Mouse (Mus musculus) liver, postnatal 0 days (tissue): Measurements from ENCODE around the gene Mef2a. TPM values are rescaled to one million over a fixed set of nuclear protein-coding genes. Genes with fewer than 3 reads are reported as not detected.

Experiments
- ATAC-seq: fragments of 200-750 bp; cut with Nextera tagmentation; 2 replicates; pipeline ENCODE4 v1.8.0; 2017; ENCODE audit warnings: mild to moderate bottlenecking, moderate library complexity
- DNase-seq: peaks from one replicate; pipeline ENCODE4 v3.0.0-alpha.2; 2016
- H3K27ac ChIP-seq: fragments of 300-500 bp; sonication (generic); 2 replicates; pipeline ENCODE4 v1.5.1; 2014; ENCODE audit warnings: antibody characterized with exemption, moderate library complexity, mild to moderate bottlenecking, low read depth
- H3K27me3 ChIP-seq: fragments of 300-500 bp; sonication (generic); 2 replicates; pipeline ENCODE4 v1.6.1; 2014; ENCODE audit warnings: low read length, control low read depth, mixed read lengths; ENCODE audit not compliant: insufficient read depth
- H3K36me3 ChIP-seq: fragments of 300-500 bp; sonication (generic); replicated peaks from 2 replicates; pipeline ENCODE4 v1.6.1; 2014; ENCODE audit warnings: mild to moderate bottlenecking, control low read depth, low read length, moderate library complexity, mixed read lengths; ENCODE audit not compliant: insufficient read depth
- H3K4me1 ChIP-seq: fragments of 300-500 bp; sonication (generic); 2 replicates; pipeline ENCODE4 v1.6.1; 2014; ENCODE audit warnings: antibody characterized with exemption, mild to moderate bottlenecking, control low read depth; ENCODE audit not compliant: insufficient read depth
- H3K4me2 ChIP-seq: fragments of 300-500 bp; sonication (generic); 2 replicates; pipeline ENCODE4 v1.6.1; 2014; ENCODE audit warnings: low read depth, mild to moderate bottlenecking, low read length, moderate library complexity, mixed read lengths
- H3K4me3 ChIP-seq: fragments of 300-500 bp; sonication (generic); 2 replicates; pipeline ENCODE4 v1.5.1; 2014; ENCODE audit warnings: low read depth, low read length
- H3K9ac ChIP-seq: fragments of 300-500 bp; sonication (generic); replicated peaks from 2 replicates; pipeline ENCODE4 v1.6.1; 2014; ENCODE audit warnings: mild to moderate bottlenecking, moderate library complexity
- H3K9me3 ChIP-seq: fragments of 300-500 bp; sonication (generic); 2 replicates; pipeline ENCODE4 v1.6.1; 2016; ENCODE audit warnings: mild to moderate bottlenecking, control low read depth, low read length, mixed read lengths
- CTCF ChIP-seq: sonication (generic); IDR thresholded peaks from 2 replicates; pipeline ENCODE4 v1.5.1; 2016; ENCODE audit warnings: antibody characterized with exemption, low read depth
- EP300 ChIP-seq: IDR thresholded peaks from 2 replicates; pipeline ENCODE4 v1.6.1; 2016; ENCODE audit warnings: antibody characterized with exemption, low read depth, mild to moderate bottlenecking
- WGBS: fragments of 180-500 bp; shearing (Covaris S2); extraction: QIAGEN DNeasy Blood & Tissue Kit; methylation state at CpG from one replicate; pipeline ENCODE4 v1.1.7; 2014; ENCODE audit not compliant: insufficient replicate concordance; 5-methylcytosine and 5-hydroxymethylcytosine counted together
- polyA plus RNA-seq: library from polyadenylated mRNA; unstranded; fragments of >200 nt; fragmentation: Nextera tagmentation; extraction: Ambion mirVana; gene quantifications from 2 replicates; pipeline ENCODE4 v1.2.1, GENCODE M21; 2015

The Mef2a gene
- polyA plus RNA-seq, 1 experiment from 2014 or later = 10.7 TPM

GRCm38 (mm10) chr7:67245255-67245654 is 127.4 kb downstream of the Mef2a start:
- no peak overlapping the region for H3K9ac ChIP-seq
- H3K4me1 ChIP-seq = no peaks in the 10 kb centered on the region
- TF ChIP-seq EP300 (peak; percentile 72; the same call in 1 of the 2 replicates), CTCF (no peak)
- no peak overlapping the region for H3K27ac ChIP-seq
- H3K36me3 ChIP-seq = peaks cover 15% of the 10 kb centered on the region
- no peak overlapping the region for H3K4me2 ChIP-seq
- no peaks in the 10 kb centered on the region for H3K9me3 ChIP-seq
- WGBS = 50% methylated on average over 1 of the region's 1 CpGs
- no peak for ATAC-seq
- no peaks in the 10 kb centered on the region for H3K27me3 ChIP-seq
- no peak overlapping the region for H3K4me3 ChIP-seq
- DNase-seq = no peak

DNA sequence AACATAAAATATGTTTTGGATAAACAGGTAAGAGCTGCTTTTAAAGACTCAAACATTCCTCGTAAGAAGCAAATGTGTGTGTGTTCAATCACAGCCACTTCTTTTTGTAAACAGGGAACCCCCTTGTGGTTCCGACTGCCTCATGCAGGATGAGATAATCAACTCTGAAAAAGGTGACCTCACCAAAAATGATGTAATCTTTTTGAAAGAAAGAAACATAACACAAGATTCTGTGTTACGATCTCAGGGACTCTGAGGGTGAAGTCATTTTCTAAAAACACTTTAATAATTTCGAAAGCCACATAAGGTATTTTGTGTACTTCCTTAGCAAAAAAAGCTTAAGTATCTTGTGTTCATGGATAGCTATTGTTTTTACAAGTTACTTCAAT is 128.8 kb downstream of the Mef2a start:
- Histone ChIP-seq H3K4me2 (no peak overlapping the region), H3K4me1 (no peaks in the 10 kb centered on the region), H3K9me3 (no peaks in the 10 kb centered on the region), H3K36me3 (peaks cover 15% of the 10 kb centered on the region), H3K9ac (no peak overlapping the region), H3K4me3 (no peak overlapping the region), H3K27ac (no peak overlapping the region; the same call in 1 of the 2 replicates), H3K27me3 (no peaks in the 10 kb centered on the region)
- peak; percentile 9; the same call in 1 of the 2 replicates for TF ChIP-seq CTCF
- no peak for TF ChIP-seq EP300
- ATAC-seq (0 out of 2 replicates have a peak, but pooled peaks have one; percentile 41), DNase-seq (no peak)
- 38% methylated on average over 4 of the region's 4 CpGs for WGBS

- Histone ChIP-seq H3K27ac (no peak overlapping the region; the same call in 1 of the 2 replicates), H3K4me3 (no peak overlapping the region), H3K36me3 (peaks cover 15% of the 10 kb centered on the region), H3K4me2 (no peak overlapping the region), H3K9ac (no peak overlapping the region), H3K9me3 (no peaks in the 10 kb centered on the region), H3K27me3 (no peaks in the 10 kb centered on the region), H3K4me1 (no peaks in the 10 kb centered on the region)
- 62% methylated on average over 2 of the region's 2 CpGs for WGBS
- TF ChIP-seq EP300 (no peak), CTCF (peak; percentile 73)
- DNase-seq (no peak), ATAC-seq (peak; percentile 35; the same call in 1 of the 2 replicates)
Observed at GRCm38 (mm10) chr7:67243121-67243893, 129.4 kb downstream of the Mef2a start.

DNA sequence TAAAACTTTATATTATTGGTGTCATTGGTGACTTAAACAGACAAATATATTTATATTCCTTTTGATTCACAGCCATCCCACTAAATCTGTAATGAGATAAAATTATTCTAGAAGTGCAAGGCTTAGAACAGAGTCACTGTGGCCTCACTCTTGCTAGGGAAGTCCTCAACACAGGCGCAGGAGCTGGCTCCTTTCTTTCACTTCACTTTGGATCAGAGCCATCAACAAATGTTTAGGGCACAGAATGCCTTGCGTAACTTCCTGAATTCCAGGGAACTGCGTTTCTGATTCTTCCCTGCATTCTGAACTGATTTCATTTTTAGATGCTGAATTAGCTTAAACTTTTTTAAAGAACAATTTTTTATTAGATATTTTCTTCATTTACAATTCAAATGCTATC is 130.7 kb downstream of the Mef2a start:
- no peak for TF ChIP-seq CTCF
- no peak for TF ChIP-seq EP300
- Histone ChIP-seq H3K36me3 (peaks cover 12% of the 10 kb centered on the region), H3K27me3 (no peaks in the 10 kb centered on the region), H3K9ac (no peak overlapping the region), H3K4me2 (no peak overlapping the region), H3K9me3 (no peaks in the 10 kb centered on the region), H3K4me3 (no peak overlapping the region), H3K27ac (no peak overlapping the region), H3K4me1 (no peaks in the 10 kb centered on the region)
- ATAC-seq (no peak), DNase-seq (no peak)
- 41% methylated on average over 3 of the region's 3 CpGs for WGBS

- no peak for ATAC-seq
- Histone ChIP-seq H3K27me3 (no peaks in the 10 kb centered on the region), H3K36me3 (peaks cover 37% of the 10 kb centered on the region), H3K4me1 (no peaks in the 10 kb centered on the region), H3K9me3 (no peaks in the 10 kb centered on the region), H3K4me2 (no peak overlapping the region), H3K4me3 (no peak overlapping the region), H3K9ac (no peak overlapping the region), H3K27ac (no peak overlapping the region)
- 75% methylated on average over 2 of the region's 2 CpGs for WGBS
- no peak for DNase-seq
- no peak for TF ChIP-seq CTCF
- no peak for TF ChIP-seq EP300
Observed at GRCm38 (mm10) chr7:67237752-67238151, 134.9 kb downstream of the Mef2a start.

DNA sequence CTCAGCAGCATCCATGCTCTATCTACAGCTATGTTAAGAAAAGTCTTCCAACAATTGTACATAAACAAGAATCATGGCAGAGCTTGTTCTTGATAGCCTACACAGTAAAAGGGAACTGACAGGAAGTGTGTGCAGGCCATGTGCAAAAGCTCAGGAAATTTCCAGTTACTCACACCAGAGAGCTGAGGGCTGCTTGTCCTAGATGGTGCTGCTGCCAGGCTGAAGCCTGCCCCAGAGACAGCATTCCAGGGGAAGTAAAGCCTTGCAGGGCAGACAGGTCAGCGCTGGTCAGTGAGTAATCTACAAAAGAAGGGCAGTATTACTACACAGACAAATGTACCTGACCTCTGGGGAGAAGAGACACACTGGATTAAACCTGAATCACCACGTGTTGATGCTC is 136.3 kb downstream of the Mef2a start:
- TF ChIP-seq CTCF (no peak), EP300 (no peak)
- peaks cover 42% of the 10 kb centered on the region for H3K36me3 ChIP-seq
- H3K4me3 ChIP-seq = no peak overlapping the region
- no peak overlapping the region for H3K27ac ChIP-seq
- no peak overlapping the region for H3K9ac ChIP-seq
- H3K4me1 ChIP-seq = no peaks in the 10 kb centered on the region
- ATAC-seq (no peak), DNase-seq (no peak)
- H3K9me3 ChIP-seq = no peaks in the 10 kb centered on the region
- WGBS = 81% methylated on average over 2 of the region's 2 CpGs
- no peaks in the 10 kb centered on the region for H3K27me3 ChIP-seq
- no peak overlapping the region for H3K4me2 ChIP-seq

DNA sequence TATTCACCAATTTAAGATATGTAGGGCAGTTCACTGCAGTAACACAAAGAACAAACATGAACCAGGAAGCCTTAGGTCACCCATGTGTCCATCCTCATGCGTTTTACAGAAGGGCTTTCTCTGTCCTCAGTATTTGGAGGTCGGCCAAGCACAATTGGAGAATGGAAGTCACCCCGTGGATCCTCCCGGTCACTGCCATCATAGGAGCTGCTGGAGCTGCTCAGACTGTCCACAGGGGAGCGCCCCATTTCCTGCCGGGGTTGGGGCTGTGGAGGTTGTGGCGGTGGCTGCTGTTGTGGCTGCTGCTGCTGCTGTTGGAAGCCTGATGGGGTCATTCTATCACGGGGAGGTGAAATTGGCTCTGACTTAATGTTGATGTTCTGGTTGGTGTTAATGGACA is 137.9 kb downstream of the Mef2a start:
- TF ChIP-seq EP300 (no peak), CTCF (peak; percentile 40)
- DNase-seq (no peak), ATAC-seq (no peak)
- no peaks in the 10 kb centered on the region for H3K9me3 ChIP-seq
- no peak overlapping the region for H3K4me3 ChIP-seq
- H3K36me3 ChIP-seq = peaks cover 43% of the 10 kb centered on the region
- H3K4me1 ChIP-seq = no peaks in the 10 kb centered on the region
- H3K27ac ChIP-seq = no peak overlapping the region
- 67% methylated on average over 8 of the region's 8 CpGs for WGBS
- no peak overlapping the region for H3K9ac ChIP-seq
- no peaks in the 10 kb centered on the region for H3K27me3 ChIP-seq
- no peak overlapping the region for H3K4me2 ChIP-seq
